Mouse (Mus musculus): ENCODE results near the gene Tkfc.

Gene Tkfc

DNA sequence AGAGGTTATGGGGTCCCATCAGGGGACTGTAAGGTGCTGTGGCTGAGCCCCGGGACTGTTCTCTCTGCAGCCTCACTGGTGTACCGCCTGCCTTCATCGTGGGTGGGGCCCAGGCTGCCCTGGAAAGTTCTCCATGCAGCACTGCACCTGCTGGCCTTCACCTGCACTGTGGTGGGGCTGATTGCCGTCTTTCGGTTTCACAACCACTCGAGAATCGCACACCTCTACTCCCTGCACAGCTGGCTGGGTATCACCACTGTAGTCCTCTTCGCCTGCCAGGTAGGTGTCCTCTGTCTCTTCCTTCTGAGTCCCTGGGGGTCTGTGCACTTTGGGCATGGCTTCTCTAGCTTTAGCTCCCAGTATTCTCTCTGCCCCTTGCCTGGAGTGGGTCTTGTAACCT, 20.3 kb downstream of the Tkfc start:
- DNase-seq = peak; percentile 68 to 74

- DNase-seq = no peak
These were observed 21.8 kb downstream of the Tkfc start for GRCm38 (mm10) chr19:10583550-10584146.

DNA sequence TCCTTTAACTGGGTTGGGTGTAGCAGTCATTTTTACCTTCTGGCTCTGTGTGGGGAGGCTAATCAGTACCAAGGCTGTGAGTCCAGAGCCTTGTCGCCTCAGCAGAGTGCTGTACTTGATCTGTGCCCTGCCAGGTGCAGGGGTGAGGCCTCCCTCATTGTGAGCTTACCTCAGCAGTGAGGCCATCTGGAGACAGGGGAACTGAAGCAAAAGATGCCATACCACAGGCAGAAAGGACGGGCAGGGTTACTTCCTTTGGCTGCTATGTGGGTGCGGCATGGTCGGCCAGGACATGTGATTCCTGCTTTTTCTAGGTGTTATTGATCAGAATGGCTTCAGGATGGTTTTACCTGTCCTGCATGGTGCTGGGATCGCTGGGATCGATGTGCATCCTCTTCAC, 23.5 kb downstream of the Tkfc start:
- DNase-seq = peak; percentile 55 to 63

DNA sequence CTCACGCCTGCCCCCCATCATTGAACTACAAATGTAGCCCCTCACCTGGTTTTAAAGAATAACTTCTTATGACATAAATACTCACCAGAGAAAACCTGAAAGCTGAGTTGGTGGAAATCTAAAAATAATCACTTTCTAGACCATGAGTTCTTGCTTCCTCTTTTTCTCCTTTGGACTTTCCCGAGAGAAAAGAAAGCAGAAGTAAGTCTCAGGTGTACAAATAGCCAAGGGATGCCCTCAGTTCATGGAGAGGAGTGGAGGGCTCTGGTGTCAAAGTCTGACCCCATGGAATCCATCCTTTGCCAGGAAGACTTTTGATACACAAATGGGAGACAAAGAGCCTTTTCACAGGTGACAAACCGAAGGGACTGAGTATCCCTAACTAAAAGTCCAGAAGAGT, 24.7 kb downstream of the Tkfc start:
- DNase-seq = peak; percentile 60 to 65

DNA sequence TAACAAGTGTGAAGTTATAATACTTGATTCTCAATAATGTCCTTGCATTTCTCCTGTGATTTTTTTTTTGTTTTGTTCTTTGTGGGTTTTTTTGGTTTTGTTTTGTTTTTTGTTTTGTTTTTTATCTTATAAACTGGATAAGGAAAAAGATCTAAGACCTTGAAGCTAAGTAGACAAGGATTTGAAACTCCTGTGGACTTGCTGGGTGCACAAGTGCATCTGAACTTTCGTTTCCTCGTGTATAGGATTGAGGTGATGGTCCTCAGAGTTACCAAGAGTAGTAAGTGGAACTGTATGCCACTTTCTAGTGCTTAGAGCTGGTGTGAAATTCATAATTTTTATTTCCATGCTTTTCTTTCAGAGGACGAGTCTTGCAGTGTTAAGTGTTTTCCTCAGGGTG, 25.4 kb downstream of the Tkfc start:
- no peak for DNase-seq

GRCm38 (mm10) chr19:10576690-10577561, 28.5 kb downstream of the Tkfc start, which contains the start of the genes Cyb561a3 and Tmem138:
Cyb561a3 (plus strand) TSS chr19:10577172.
Tmem138 (minus strand) TSS chr19:10577362.
- DNase-seq = peak; percentile 92 to 93

DNA sequence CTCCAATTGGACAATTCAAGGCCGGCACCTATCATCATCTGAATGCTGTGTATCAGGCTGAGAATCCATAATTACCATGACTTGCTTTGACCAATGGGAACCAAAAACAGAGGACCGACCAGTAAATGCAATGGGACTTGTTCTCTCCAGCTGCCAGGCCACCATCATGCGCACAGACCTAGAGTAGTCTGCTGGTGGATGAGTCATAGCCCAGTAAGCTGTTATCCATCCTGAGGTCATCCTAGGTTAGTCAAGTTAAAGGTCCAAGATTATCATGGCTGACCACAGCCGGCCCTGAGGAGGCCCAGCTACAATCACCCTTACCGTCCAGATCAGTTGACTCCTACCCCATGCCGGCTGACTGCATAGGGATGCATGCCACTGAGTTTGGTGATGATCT, 35.8 kb downstream of the Tkfc start:
- no peak for DNase-seq

DNA sequence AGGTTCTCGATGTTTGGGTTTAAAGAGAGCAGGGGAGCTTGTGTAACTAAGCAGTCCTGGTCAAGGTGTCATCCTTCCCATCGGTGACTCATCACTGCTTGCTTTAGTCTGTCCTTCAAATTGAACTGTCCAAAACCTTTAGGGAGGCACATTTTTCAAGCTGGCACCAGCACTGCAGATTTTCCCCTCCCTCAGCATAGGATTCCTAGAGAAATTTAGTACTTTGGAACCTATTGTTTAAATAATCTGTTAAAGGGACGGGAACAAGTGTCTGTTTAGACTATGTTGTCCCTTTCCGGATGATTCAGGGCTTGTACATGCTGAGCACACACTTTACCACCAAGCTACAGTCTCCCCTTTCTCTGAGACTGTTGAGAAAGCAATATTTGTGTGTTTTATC, 40.2 kb downstream of the Tkfc start:
- no peak for DNase-seq

DNA sequence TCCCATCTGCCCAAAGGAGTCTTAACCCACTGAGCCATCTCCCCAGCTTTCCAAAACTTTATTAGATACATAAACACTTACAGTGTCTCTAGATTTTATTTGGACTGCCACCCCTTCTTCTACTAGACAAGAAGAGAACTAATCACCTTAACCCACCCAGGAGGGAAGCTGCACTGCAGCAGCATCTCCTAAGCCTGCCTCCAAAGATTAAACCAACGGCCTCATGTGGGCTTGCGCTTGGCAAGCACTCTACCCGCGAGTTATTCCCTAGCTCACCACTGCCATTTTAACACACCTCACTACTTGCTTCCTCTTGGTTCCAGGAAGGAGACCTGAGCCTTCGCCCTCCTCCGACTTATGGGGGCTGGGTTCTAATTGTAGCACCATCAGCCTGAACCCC, 41.2 kb downstream of the Tkfc start:
- no peak for DNase-seq

GRCm38 (mm10) chr19:10562351-10562750, 43.1 kb downstream of the Tkfc start:
- no peak for DNase-seq

DNA sequence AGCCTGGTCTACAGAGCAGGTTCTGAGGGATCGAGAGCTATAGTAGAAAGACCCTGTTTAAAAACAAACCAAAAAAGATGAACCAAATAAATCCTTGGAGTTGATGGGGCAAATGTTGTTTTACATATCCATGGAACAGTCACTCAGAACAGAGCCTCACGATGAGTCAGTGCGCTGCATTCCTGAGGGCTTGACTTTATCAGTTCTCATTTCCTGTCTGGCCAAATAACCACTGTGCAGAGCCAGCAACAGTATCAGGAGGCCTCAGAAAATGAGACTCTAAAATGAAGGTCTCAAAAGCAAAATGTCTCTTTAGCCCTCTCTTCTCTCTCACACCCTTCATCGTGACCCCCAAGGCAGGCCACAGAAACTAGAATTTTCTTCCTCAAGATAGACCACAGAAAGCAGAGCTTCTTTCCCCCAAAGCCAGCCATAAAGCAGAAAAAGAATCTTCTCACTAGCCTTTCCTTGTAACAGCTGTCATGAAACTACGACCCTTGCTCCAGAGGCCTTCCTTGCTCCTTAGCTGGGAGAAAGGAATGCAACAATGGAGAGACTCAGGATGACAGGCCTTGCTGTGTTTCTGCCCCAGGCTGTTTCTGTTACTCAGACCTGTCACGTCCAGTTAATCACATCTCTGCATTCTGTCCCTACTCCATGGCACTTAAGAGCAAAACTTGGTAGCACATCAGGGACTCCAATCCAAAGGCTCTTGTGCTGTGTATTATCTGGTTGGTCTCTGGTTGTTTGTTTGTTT, 43.7 kb downstream of the Tkfc start:
- DNase-seq = no peak

DNA sequence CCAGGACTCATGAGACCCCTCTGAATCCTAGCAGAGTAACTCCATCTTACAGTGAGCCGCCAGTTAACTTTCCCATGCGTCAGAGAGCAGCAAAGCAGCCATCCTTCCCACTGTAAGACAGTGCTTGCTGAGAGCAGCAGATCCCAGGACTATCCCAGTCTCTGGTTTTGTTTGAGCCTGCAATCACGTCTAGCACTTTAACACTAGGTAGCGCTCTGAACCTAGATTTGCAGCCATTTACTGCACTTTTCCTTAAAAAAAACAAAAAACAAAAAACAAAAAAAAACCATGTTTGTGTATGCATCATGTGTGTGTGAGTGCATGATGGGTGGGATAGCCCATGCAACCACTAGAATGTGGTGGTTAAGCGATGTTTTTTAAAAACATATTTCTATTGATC, 45.3 kb downstream of the Tkfc start:
- DNase-seq = no peak

DNA sequence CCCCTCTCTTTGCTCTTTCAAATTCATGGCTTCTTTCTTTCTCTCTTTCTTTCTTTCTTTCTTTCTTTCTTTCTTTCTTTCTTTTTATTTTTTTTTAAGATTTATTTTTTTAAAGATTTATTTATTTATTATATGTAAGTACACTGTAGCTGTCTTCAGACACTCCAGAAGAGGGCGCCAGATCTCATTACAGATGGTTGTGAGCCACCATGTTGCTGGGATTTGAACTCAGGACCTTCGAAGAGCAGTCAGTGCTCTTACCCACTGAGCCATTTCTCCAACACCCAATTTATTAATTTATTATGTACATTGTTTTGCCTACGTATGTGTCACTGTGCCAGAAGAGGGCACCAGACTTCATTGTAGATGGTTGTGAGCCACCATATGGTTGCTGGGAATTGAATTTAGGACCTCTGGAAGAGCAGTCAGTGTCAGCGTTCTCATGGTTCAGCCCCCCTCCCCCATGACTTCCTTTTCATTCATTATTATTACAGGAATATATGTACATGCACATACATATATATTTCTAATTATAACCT, 47.5 kb downstream of the Tkfc start:
- peak; percentile 19 to 27 for DNase-seq

GRCm38 (mm10) chr19:10557430-10557829, 48.0 kb downstream of the Tkfc start:
- no peak for DNase-seq

- no peak for DNase-seq
These were observed 48.5 kb downstream of the Tkfc start for GRCm38 (mm10) chr19:10557001-10557400.

GRCm38 (mm10) chr19:10555624-10556510, 49.6 kb downstream of the Tkfc start, which contains the start of gene Tmem216:
Tmem216 (minus strand) TSS chr19:10556238.
- DNase-seq = peak; percentile 85 to 86

GRCm38 (mm10) chr19:10539454-10539853, 66.0 kb downstream of the Tkfc start:
- DNase-seq = no peak
